Mouse (Mus musculus) frontal cortex, postnatal 36 days (tissue): ENCODE results near the gene Zcchc4.
"Not testable (repeated sequence)": the region's sequence is repeated elsewhere in the genome, so short reads cannot be mapped to it uniquely, and the experiment has no call there.

Source experiments
- DNase-seq, 2 experiments: peaks; one replicate each; pipeline ENCODE4 v3.0.0; 2022; ENCODE audit warnings: low spot score in 2 of 2

Gene Zcchc4

DNA sequence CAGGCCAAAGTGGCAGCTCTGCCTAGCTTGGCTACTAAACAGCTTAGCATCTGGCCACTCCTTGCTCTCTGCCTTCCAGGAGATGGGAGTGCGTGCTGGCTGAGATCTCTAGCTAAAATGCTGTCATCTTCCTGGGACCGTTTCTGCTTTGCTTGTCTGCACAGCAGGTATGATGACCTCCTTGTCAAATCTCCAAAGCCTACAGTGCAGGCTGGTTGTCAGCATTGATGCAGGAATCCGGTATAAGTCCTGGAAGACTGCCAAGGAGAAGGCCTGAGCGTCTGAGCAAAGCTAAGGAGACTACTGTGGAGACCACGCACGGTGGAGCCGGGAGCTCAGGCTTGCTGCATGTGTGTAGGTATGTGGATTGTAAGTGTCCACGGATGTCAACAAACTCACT is at the start of gene Zcchc4:
Gene Zcchc4 (plus strand): TSS at position 173 of the 400 bp plus-strand sequence.
- DNase-seq, result no peak

DNA sequence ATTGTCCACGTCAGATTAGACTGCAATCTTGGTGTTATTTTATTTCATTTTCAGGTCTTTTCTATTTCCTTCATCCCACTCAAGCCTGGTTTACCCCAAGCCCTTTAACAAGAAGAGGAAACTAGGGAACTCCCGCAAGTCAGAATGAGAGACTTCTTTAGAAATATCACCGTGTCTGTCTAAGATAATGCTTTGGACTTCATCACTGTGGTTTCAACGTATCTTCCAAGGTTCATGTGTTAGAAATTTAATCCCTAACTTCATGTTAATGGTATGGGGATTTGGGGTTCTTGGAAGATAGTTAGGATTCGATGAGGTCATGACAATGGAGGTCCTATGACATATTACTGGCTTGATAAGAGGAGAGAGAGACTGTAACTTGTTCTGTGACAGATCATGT is 47.5 kb upstream of the Zcchc4 start:
- DNase-seq, result no peak

DNA sequence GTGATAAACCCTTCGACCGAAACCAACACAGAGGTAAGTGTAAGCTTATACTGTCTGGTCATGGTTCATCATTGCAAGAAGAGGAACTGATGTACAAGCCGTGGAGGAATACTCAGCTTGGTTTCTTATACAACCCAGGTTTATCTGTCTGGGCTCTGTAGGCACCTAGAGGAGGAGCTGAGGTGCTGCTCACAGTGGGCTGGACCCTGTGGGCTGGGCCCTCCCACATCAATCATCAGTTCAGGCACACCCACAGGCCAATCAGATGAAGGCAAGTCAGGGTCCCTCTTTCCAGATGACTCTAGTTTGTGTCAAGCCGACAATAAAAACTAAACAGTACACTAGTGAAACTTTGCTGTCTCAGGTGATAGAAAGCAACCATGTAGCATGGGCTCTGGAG is 42.4 kb upstream of the Zcchc4 start:
- no peak for DNase-seq

DNA sequence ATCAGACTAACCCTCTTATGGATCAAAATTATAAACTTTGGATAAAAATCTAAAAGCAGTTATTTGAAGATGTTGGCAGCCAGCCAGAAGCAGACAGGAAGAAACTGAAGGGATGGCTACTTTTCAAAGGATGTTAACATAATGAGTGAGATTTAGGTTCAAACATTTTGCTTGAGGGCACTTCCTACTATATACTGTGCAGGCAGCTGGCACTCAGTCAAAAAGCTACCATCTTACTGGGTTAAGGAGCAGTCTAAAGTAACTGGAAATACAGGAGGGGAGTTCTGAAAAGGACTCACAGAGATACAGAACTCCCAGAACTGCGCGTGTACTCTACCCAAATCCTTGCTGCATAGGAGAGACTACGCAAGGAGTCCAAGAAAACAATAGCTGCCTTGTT is 39.2 kb upstream of the Zcchc4 start:
- DNase-seq, result no peak

DNA sequence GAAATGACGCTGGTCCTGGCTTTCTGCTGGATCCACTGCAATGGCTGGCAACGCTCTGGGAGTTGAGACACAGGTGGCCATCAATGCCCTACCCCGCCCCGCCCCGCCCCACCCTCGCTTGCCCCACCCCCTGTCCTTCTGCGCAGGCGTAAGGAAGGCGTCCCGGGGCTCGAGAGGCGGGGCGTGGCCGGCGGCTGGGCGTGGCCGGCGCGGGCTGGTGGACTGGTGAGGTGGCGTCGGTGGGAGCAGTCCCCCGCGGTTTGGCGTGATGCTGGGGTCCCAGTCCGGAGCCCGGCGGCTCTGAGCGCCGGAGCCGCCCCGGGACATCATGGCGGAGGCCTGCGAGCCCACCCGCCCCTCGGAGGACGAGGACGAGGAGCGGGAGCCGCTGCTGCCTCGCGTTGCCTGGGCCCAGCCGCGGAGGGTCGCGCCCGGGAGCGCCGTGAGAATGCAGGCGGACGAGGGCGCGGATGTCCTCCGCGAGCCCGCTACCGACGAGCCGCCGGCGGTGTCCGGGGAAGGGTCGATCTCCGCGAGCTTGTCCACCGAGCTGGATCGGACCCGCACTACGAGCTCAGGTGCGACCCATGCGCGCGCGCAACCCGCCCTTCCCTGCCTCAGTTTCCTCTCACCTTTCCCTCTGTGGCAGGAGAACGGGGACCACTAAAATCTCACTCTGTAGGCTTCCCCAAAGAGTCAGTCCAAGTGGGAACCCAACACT is 33.7 kb upstream of the Zcchc4 start, which contains the start of gene Pi4k2b:
Gene Pi4k2b (plus strand): TSS at position 184 of the 721 bp plus-strand sequence.
- DNase-seq, result peak; percentile 27 to 36

DNA sequence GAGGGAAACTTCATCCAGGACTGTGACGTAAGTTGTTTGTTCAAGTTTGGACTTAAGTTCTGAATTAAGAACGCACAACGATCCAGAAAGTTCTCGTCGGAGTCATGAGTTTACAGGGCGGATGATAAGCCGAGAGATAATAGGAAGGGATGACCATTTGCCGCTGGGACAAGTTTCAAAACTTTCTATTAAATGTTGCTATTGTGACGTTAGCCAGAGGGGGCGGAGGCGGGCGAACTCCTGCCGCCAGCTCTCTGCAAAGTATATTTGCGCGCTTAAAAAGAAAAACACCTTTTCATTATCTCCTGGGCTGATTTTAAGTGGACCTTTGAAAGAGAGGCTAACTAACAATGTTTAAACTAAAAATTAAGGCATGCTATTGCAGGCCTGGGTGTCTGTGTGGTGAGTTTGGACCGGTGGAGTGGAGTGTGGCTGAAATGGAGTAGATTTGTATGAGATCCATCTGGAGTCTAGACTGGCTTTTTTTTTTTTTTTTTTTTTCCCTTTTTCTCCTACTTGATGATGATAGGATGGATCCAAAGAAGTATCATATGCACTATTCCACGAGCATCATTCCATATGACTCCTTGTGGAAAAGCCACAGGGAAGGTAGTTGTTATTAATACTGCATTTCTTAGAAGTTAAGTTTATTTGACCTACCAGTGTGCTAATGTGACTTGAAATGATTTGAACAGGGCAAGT is 32.9 kb upstream of the Zcchc4 start:
- peak in 1 of 2 experiments; percentile 8 for DNase-seq

DNA sequence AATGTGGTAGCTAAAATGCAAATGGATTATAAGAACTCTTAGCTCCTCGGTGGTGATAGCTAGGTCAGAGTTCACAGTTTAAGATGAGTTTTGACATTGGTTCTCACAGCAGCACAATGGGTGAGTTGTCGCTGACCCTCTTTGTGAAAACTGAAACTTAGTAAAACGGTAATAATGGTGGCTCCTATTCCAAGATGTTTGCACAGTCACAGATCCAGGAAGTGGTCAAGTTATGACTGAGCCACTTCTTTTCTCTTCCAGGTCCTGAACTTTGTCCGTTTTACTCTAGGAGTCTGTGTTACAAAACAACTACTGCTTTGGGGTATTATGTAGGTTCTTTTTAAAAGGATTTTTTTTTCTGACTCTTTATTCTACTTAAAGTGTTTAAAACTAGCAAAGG is 32.0 kb upstream of the Zcchc4 start:
- no peak for DNase-seq

DNA sequence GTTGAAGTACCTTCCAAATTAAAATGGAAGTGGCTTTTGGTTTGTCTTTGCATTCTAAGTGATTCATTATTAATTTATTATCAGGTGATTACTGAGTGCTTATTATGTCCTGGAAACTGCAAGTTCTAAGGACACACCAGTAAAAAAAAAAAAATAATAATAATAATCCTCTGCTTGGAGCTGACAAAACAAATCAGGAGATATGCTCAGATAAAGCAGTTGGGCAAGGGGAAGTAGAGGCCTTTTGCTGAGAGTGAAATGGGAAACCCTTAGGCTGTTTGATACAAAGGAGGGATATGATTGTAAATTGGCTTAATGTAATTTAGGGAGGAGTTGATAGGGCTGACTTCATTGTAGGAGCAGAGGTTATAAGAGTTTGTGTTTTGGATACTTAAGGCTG is 28.3 kb upstream of the Zcchc4 start:
- DNase-seq, result no peak

DNA sequence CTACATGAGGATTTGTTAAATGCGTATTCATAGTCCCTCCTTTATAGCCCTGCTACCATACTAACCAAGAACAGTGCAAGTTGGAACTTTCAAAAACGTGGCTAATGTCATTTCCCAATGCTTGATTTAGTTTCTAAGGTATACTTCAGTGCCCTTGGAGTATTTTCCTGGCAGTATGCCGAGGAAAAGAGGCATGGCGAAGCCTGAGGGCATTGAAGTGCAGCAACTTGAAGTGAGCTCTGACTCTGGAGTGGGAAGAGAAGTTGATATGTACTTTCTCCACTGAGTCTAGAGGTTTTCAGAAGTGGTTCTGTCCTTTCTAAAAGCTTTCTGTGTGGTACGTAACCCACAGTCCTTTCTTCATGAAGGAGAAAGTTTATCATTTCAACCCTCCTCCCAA is 26.5 kb upstream of the Zcchc4 start:
- no peak for DNase-seq

DNA sequence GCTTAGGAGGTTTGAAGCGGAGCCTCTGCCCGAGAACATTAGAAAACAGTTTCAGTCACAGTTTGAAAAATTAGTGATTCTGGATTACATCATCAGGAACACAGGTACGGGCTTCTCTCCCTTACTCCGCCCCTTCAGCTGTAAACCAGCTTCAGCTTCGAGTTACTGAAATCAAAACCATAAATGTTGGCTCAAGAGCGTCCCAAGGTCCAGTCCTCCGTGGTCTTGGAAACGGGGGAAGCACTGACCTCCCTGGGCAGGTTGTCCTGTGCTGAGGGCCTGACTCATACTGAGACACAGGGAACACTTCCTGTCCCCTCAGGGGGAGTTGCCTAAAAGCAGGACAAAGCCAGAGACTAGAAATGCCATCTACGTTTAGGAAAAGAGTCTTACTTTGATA is 22.1 kb upstream of the Zcchc4 start:
- no peak for DNase-seq

DNA sequence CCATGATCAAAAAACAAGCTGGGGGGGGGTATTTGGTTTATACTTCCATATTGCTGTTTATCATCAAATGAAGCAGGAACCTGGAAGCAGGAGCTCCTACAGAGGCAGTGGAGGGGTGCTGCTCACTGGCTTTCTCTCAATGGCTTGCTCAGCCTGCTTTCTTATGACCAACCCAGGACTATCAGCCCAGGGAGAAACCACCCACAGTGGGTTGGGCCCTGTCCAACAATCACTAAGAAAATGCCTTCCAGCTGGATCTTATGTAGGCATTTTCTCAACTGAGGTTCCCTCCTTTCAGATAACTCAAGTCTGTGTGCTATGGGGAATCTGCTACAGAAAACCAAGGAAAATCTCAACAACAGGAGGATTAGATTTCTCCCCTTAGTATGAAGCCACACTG is 21.0 kb upstream of the Zcchc4 start:
- no peak for DNase-seq

DNA sequence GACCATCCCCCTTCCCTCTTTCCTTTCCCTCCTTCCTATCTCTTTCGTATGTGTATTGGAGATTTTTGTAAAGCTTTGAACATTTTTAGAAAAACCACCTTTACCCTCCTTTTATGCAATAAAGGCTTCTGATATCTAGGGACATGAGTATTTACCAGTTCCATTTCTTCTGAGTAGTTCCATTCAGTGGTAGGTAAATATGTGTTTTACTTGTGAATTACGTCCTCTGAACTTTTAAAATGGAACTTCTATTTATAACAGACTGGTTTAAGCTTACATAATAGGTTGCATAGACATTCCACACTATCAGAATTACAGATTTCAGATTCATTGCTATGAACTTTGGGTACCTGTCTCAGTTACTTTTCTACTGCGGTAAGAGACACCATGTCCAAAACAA is 19.9 kb upstream of the Zcchc4 start:
- DNase-seq, result no peak

DNA sequence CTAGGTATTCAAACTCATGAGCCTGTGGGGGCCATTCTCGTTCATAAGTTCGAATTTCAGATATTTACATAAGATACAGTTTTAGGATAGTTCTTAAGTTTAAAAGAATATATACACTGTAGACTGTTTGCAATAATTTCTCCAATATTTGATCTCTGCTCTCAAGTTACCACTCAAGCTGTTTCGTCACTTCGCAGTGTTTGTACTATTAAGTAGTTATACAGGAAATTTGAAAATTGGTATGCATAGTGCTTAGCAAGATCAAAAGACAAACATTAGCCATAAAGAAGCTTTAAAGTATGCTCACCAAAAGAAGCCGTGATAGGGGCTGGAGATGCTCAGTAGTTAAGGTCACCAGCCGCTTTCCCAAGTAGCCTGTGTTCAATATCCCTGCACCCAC is 19.2 kb upstream of the Zcchc4 start:
- DNase-seq, result no peak

DNA sequence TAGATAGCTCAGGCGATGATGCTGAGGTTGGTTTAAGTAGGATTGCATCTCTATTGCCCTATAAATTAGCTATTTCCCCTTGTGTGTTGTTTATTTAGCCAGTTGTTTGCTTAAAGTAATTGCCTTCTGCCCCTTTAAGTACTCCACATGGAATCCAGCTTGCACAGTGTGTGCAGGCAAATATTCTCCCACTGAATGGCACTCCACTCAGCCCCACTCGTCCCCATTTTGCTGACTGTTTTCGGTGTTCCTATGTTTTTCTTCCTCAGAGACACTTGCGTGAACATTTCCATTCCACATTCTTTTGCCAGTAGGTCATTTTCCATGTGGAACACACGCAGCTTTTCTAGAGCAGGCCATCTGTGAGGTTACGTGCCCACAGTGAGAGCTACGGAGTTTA is 12.6 kb upstream of the Zcchc4 start:
- DNase-seq, result no peak

DNA sequence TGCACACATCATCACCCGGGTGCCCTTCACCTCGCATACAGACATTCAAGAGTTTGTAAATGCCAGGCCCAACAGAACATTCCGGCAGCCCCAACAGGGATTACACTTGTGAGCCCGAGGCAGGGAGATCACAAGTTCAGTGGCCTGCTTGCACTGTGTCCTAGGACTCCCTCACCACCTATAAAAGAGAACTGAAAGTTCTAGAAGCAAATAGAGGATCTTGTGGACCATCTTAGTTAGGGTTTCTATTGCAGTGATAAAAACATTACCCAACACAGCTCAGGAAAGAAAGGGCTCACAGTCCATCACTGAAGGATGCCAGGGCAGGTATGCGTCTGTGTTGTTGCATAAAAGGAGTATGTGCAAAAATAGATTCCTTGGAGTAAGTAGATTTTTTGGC is 942 bp upstream of the Zcchc4 start:
- DNase-seq, result no peak

DNA sequence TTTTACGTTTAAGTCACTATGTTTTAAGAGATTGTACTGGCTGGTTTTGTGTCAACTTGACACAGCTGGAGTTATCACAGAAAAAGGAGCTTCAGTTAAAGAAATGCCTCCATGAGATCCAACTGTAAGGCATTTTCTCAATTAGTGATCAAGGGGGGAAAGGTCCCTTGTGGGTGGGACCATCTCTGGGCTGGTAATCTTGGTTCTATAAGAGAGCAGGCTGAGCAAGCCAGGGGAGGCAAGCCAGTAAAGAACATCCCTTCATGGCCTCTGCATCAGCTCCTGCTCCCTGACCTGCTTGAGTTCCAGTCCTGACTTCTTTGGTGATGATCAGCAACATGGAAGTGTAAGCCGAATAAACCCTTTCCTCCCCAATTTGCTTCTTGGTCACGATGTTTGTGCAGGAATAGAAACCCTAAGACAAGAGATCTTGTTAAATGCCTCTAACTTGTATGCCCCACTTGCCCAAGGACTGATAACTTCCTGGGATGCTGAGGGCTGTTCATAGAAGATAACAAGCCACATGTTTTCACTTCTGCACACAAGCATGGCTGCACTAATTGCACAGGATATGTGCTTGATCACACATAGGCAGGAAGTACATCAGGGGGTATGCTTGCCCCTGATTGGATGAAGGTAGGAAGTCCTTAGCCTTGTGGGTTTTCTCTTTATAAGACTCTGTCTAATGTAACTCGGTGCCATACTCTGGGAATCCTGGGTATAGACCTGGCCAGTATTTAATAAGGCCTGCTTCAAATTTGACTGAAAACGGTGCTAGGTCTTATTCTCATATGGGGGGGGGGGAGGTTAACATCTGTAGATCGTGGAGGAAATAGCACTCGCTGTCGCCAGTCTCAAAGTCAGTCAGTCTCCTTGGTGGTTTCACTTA is 1.5 kb downstream of the Zcchc4 start:
- not testable (repeated sequence) for DNase-seq

DNA sequence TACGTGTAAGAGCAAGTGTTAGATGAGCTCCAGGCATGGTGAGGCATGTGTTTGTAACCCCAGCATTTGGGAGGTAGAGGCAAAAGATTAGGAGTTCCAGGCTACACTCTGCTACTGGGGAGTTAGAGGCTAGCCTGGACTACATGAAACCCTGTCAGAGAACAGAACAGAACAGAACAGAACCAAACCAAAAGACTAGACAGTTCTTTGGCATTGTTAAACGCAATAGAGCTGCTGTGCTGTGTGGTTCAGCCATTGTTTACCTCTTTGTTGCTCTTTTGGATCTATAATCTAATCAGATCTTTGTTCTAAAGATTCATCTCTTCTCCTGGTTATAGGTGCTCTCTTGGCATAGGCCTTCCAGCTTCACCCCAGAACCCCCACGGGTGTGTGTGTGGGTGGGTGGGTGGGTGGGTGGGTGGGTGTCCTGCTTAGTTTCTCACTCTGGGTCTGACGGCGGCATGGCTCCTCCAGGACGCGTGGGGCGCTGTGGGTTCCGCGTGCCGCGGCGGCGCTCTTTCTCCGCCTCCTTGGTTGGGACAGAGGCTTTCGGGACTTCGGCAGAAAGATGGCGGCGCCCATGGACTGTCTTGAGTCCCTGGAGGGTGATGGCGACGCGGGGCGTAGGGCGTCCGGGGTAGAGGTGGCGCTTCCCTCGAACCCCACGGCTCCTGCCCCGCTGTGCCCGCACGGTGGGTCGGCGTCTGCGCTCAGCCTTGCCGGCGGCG is 7.5 kb downstream of the Zcchc4 start:
- DNase-seq, result peak; percentile 87 to 90

DNA sequence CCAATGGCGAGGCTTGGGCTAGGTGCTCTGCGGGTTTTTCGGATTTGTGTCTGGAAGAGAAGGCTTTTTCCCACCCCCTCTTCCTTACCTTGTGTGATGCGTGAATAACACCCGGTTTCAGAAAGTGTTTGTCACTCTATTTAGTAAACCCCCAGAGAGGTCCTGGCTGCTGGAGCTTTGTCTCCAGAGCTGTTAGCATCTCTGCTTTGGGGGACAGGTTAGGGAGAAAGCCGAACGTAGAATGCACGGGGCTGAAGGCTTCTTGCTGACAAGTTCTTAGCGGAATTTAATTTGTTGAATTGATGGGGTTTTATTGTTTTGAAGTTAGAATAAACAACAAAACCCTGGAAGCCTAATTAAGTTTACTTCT is 8.0 kb downstream of the Zcchc4 start:
- DNase-seq, result no peak

DNA sequence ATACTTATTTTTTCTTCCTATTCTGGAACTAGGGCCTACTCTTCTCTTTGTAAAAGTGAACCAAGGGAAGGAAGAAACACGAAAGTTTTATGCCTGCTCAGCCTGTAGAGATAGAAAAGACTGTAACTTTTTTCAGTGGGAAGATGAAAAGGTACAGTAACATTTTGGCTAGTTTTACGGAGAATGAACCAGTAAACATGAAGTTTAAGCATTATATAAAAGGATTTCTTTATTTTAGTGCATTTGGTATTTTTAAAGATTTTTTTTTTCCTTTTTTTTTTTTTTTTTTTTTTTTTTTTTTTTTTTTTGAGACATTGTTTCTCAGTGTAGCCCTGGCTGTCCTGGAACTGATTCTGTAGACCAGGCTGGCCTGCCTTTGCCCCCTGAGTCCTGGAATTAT is 8.7 kb downstream of the Zcchc4 start:
- DNase-seq, result no peak

DNA sequence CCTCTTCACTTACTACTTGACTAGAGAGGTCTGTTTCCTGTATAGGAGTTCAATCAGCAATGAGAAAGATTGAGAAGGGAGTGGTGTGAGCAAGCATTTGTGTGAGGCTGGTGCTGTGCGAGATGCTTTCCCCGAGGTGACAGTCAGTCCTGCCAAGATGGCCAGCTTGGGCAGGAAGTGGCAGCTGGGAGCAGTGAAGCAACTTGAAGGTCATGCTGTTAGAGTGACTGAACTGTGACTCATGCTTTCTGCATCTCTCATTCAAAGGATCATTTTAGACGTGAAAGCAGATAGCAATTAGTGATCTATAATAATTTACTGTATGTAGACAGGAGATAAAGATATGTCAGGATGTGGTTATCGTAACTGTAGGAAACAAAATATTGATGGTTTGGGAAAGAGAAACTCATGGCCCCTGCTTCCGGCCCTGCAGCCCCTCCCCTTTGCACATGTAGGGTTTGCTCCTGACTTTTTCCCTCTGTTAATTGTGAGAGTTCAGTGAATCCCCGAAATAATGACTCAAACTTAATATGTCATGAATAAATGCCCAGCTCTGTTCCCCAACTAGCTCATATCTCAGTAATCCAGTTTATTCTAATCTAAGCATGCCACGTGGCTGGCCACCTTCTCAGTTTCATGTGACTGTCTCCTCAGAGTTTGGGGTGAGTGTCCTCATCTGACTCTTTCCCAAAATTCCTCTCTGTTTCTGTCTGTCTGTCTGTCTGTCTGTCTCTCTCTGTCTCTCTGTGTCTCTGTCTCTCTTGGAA is 11.5 kb downstream of the Zcchc4 start:
- DNase-seq, result no peak

DNA sequence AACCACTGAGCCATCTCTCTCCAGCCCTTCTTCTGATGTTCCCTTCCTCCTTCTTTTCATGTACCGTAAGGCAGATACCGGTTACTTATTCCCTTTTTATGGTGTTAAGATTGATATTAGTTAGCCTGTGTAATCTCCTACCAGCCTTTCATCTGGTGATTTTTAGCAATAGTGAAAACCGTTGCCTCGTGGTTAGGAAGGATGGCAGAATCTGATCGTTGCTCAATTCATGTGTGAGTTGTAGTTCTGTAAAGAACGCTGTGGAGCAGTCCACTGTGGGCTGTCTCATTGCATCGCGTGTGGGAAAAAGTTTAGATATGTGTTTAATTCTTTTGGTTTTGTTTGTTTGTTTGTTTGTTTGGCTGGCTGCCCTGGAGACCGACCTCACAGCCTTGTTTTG is 18.0 kb downstream of the Zcchc4 start:
- DNase-seq, result no peak
